Mouse (Mus musculus) stomach, postnatal 0 days (tissue): ENCODE results near the gene Slc26a6. TPM values are rescaled to one million over a fixed set of nuclear protein-coding genes. Genes with fewer than 3 reads are reported as not detected.

Experiments used
- ATAC-seq: fragments of 200-750 bp; cut with Nextera tagmentation; 2 replicates; pipeline ENCODE4 v1.8.0; 2017; ENCODE audit not compliant: low FRiP score, low TSS enrichment
- DNase-seq: peaks from one replicate; pipeline ENCODE4 v3.0.0-alpha.2; 2016; ENCODE audit warnings: low spot score
- H3K27ac ChIP-seq: fragments of 300-500 bp; sonication (generic); replicated peaks from 2 replicates; pipeline ENCODE4 v1.5.1; 2014; ENCODE audit warnings: mild to moderate bottlenecking, control low read depth
- H3K27me3 ChIP-seq: fragments of 300-500 bp; sonication (generic); 2 replicates; pipeline ENCODE4 v1.6.1; 2014; ENCODE audit warnings: low read length; ENCODE audit not compliant: control insufficient read depth, insufficient read depth
- H3K36me3 ChIP-seq: fragments of 300-500 bp; sonication (generic); 2 replicates; pipeline ENCODE4 v1.6.1; 2014; ENCODE audit warnings: low read length, mixed read lengths; ENCODE audit not compliant: control insufficient read depth, insufficient read depth
- H3K4me1 ChIP-seq: fragments of 300-500 bp; sonication (generic); replicated peaks from 2 replicates; pipeline ENCODE4 v1.6.1; 2014; ENCODE audit warnings: antibody characterized with exemption; ENCODE audit not compliant: control insufficient read depth, insufficient read depth
- H3K4me2 ChIP-seq: fragments of 300-500 bp; sonication (generic); replicated peaks from 2 replicates; pipeline ENCODE4 v1.6.1; 2014; ENCODE audit warnings: low read depth, mild to moderate bottlenecking, control low read depth, moderate library complexity
- H3K4me3 ChIP-seq: fragments of 300-500 bp; sonication (generic); 2 replicates; pipeline ENCODE4 v1.5.1; 2014; ENCODE audit warnings: low read depth, low read length, control low read depth
- H3K9ac ChIP-seq: fragments of 300-500 bp; sonication (generic); 2 replicates; pipeline ENCODE4 v1.6.1; 2014; ENCODE audit warnings: mild to moderate bottlenecking, low read length, control low read depth, mixed read lengths
- H3K9me3 ChIP-seq: fragments of 300-500 bp; sonication (generic); 2 replicates; pipeline ENCODE4 v1.6.1; 2016; ENCODE audit warnings: low read length; ENCODE audit not compliant: control insufficient read depth
- CTCF ChIP-seq: IDR thresholded peaks from 2 replicates; pipeline ENCODE4 v1.5.1; 2016; ENCODE audit warnings: antibody characterized with exemption, low read depth, mild to moderate bottlenecking, moderate library complexity
- EP300 ChIP-seq: optimal IDR thresholded peaks from 2 replicates; pipeline ENCODE3; 2016; ENCODE audit warnings: antibody characterized with exemption
- WGBS: fragments of 180-500 bp; shearing (Covaris S2); extraction: QIAGEN DNeasy Blood & Tissue Kit; methylation state at CpG from one replicate; pipeline ENCODE4 v1.1.7; 2014; 5-methylcytosine and 5-hydroxymethylcytosine counted together
- polyA plus RNA-seq: library from polyadenylated mRNA; unstranded; fragments of >200 nt; fragmentation: Nextera tagmentation; extraction: Ambion mirVana; gene quantifications from 2 replicates; pipeline ENCODE4 v1.2.1, GENCODE M21; 2015

Slc26a6 gene
- polyA plus RNA-seq, 1 experiment from 2014 or later, result 8.2 TPM

DNA sequence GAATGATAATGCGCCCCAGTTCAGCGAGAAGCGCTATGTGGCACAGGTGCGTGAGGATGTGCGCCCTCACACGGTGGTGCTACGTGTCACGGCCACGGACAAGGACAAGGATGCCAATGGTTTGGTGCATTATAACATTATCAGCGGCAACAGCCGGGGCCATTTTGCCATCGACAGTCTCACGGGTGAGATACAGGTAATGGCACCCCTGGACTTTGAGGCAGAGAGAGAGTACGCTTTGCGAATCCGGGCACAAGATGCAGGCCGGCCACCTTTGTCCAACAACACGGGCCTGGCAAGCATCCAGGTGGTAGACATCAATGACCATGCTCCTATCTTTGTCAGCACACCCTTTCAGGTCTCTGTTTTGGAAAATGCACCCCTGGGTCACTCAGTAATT, 25.2 kb upstream of the Slc26a6 start:
- TF ChIP-seq EP300 (no peak), CTCF (no peak)
- Histone ChIP-seq H3K4me1 (peaks cover 10% of the 10 kb centered on the region), H3K4me3 (no peak overlapping the region), H3K27ac (no peak overlapping the region), H3K36me3 (no peaks in the 10 kb centered on the region), H3K9ac (no peak overlapping the region), H3K4me2 (no peak overlapping the region), H3K9me3 (no peaks in the 10 kb centered on the region), H3K27me3 (peaks cover 21% of the 10 kb centered on the region)
- DNase-seq (no peak), ATAC-seq (no peak)
- WGBS, result 59% methylated on average over 18 of the region's 18 CpGs

DNA sequence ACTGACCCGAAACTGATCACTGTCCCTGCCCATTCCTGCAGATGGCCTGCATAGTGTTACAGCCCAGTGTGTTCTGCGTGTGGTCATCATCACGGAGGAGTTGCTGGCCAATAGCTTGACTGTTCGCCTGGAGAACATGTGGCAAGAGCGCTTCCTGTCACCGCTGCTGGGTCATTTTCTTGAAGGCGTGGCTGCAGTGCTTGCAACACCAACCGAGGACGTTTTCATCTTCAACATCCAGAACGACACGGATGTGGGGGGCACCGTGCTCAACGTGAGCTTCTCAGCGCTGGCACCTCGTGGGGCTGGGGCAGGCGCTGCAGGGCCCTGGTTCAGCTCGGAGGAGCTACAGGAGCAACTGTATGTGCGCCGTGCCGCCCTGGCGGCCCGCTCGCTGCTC, 21.4 kb upstream of the Slc26a6 start:
- Histone ChIP-seq H3K27me3 (peaks cover 3% of the 10 kb centered on the region; the same call in 1 of the 2 replicates), H3K4me3 (peak overlapping the region; percentile 46), H3K4me1 (peaks cover 10% of the 10 kb centered on the region), H3K9ac (peak overlapping the region; percentile 23; the same call in 1 of the 2 replicates), H3K27ac (no peak overlapping the region), H3K4me2 (peak overlapping the region; percentile 90), H3K9me3 (no peaks in the 10 kb centered on the region), H3K36me3 (no peaks in the 10 kb centered on the region)
- ATAC-seq (no peak), DNase-seq (no peak)
- TF ChIP-seq EP300 (no peak), CTCF (no peak)
- 7% methylated on average over 23 of the region's 23 CpGs for WGBS

DNA sequence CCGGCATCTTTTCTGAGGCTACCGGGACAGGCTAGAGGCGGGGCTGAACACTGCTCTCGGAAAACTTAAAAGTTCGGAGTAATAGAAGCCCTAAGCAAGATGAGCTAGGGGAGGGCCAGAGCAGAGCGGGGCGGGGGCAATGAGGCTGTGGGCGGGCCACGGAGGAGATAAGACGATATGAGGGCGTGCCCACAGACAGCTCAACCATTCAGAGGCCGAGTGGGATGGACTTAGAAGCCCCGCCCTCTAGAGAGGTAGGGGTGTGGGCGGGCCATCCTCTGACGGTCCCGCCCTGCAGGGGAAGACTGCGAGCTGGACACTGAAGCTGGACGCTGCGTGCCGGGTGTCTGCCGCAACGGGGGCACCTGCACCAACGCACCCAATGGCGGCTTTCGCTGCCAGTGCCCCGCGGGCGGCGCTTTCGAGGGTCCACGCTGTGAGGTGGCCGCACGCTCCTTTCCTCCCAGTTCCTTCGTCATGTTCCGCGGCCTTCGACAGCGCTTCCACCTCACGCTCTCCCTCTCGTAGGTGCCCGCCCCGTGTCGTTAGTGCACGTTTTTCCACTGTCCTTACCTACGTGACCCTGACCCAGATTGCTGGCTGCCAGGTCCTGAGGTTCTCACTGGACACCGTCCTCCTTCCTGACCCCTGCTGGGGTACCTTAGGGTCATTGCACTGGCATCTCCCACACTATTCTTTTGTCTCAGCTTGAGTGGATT, 20.5 kb upstream of the Slc26a6 start:
- DNase-seq, result peak; percentile 93
- peak; percentile 98 for ATAC-seq
- H3K36me3 ChIP-seq, result no peaks in the 10 kb centered on the region
- H3K4me2 ChIP-seq, result peak overlapping the region; percentile 90
- peak overlapping the region; percentile 46 for H3K4me3 ChIP-seq
- peaks cover 2% of the 10 kb centered on the region; the same call in 1 of the 2 replicates for H3K27me3 ChIP-seq
- 4% methylated on average over 46 of the region's 46 CpGs for WGBS
- peaks cover 5% of the 10 kb centered on the region for H3K4me1 ChIP-seq
- H3K27ac ChIP-seq, result no peak overlapping the region
- TF ChIP-seq CTCF, result no peak
- no peak for TF ChIP-seq EP300
- H3K9ac ChIP-seq, result no peak overlapping the region
- H3K9me3 ChIP-seq, result no peaks in the 10 kb centered on the region

- 13% methylated on average over 14 of the region's 14 CpGs for WGBS
- Histone ChIP-seq H3K4me3 (no peak overlapping the region), H3K36me3 (no peaks in the 10 kb centered on the region), H3K27ac (no peak overlapping the region), H3K9me3 (no peaks in the 10 kb centered on the region), H3K27me3 (no peaks in the 10 kb centered on the region), H3K4me1 (no peaks in the 10 kb centered on the region), H3K4me2 (0 out of 2 replicates have a peak overlapping the region, but pooled peaks have one; percentile 1), H3K9ac (no peak overlapping the region)
- TF ChIP-seq CTCF (peak; percentile 60), EP300 (no peak)
- DNase-seq (peak; percentile 60), ATAC-seq (peak; percentile 47)
Observed at GRCm38 (mm10) chr9:108842989-108843388, 10.1 kb upstream of the Slc26a6 start.

- Histone ChIP-seq H3K9me3 (no peaks in the 10 kb centered on the region), H3K9ac (no peak overlapping the region), H3K27ac (no peak overlapping the region), H3K4me1 (no peaks in the 10 kb centered on the region), H3K4me2 (no peak overlapping the region), H3K36me3 (no peaks in the 10 kb centered on the region), H3K4me3 (no peak overlapping the region), H3K27me3 (no peaks in the 10 kb centered on the region)
- DNase-seq, result no peak
- no peak for TF ChIP-seq CTCF
- no peak for TF ChIP-seq EP300
- no peak for ATAC-seq
- 74% methylated on average over 5 of the region's 5 CpGs for WGBS
Observed at GRCm38 (mm10) chr9:108845390-108845789, 7.7 kb upstream of the Slc26a6 start.

- H3K27me3 ChIP-seq, result no peaks in the 10 kb centered on the region
- H3K4me2 ChIP-seq, result no peak overlapping the region
- ATAC-seq (no peak), DNase-seq (no peak)
- H3K27ac ChIP-seq, result no peak overlapping the region
- H3K9me3 ChIP-seq, result no peaks in the 10 kb centered on the region
- no peaks in the 10 kb centered on the region for H3K36me3 ChIP-seq
- no peak for TF ChIP-seq EP300
- no peak for TF ChIP-seq CTCF
- H3K4me3 ChIP-seq, result no peak overlapping the region
- no peaks in the 10 kb centered on the region for H3K4me1 ChIP-seq
- 81% methylated on average over 4 of the region's 4 CpGs for WGBS
- H3K9ac ChIP-seq, result no peak overlapping the region
Observed at GRCm38 (mm10) chr9:108847374-108847773, 5.7 kb upstream of the Slc26a6 start.
